Mouse (Mus musculus): ENCODE data around the gene Abtb1. TPM values are rescaled to one million over a fixed set of nuclear protein-coding genes. Genes with fewer than 3 reads are reported as not detected.
A peak's percentile ranks its signal among the peaks of the same experiment; 100 is the strongest.

The Abtb1 gene
- polyA plus RNA-seq, 2 experiments = 39.0 to 43.1 TPM

- Histone ChIP-seq H3K4me3 (ENCODE audit: insufficient read depth in 1 of 2, low read depth in 2 of 2, low read length in 2 of 2) (no peak overlapping the region), H3K4me2 (ENCODE audit: low read depth) (no peak overlapping the region), H3K9ac (replicated peaks) (no peak overlapping the region), H3K4me1 (replicated peaks; ENCODE audit: control insufficient read depth in 2 of 2, insufficient read depth in 2 of 2, low read length in 1 of 2) (peaks cover 33 to 35% of the 10 kb centered on the region in 2 experiments), H3K27ac (no peak overlapping the region), H3K36me3 (replicated peaks; ENCODE audit: control insufficient read depth, insufficient read depth, low read depth) (peaks cover 37% of the 10 kb centered on the region), H3K9me3 (ENCODE audit: control insufficient read depth, low read length) (no peaks in the 10 kb centered on the region), H3K27me3 (ENCODE audit: control insufficient read depth, insufficient read depth, low read length) (no peaks in the 10 kb centered on the region)
- no peak for TF ChIP-seq CTCF (IDR thresholded peaks at IDR 0.05; ENCODE audit: low read depth)
- TF ChIP-seq EP300 (IDR thresholded peaks at IDR 0.05; ENCODE audit: low read depth) = no peak
- ATAC-seq (ENCODE audit: insufficient read depth) (no peak), DNase-seq (ENCODE audit: low read depth in 3 of 3, low spot score in 3 of 3) (no peak)
- WGBS (ENCODE audit: insufficient replicate concordance) = 85% methylated on average over 12 of the region's 12 CpGs
Measured at GRCm38 (mm10) chr6:88837999-88838398, 3.8 kb downstream of the Abtb1 start.

- DNase-seq (ENCODE audit: low read depth in 3 of 3, low spot score in 3 of 3) = no peak
- H3K36me3 ChIP-seq (replicated peaks; ENCODE audit: control insufficient read depth, insufficient read depth, low read depth) = peaks cover 37% of the 10 kb centered on the region
- H3K27ac ChIP-seq = 0 out of 2 replicates have a peak overlapping the region, but pooled peaks have one; percentile 95
Measured at GRCm38 (mm10) chr6:88836178-88836819, 5.5 kb downstream of the Abtb1 start.

GRCm38 (mm10) chr6:88835047-88835446 is 6.7 kb downstream of the Abtb1 start:
- H3K27ac ChIP-seq = peak overlapping the region; percentile 95
- no peak for TF ChIP-seq EP300 (IDR thresholded peaks at IDR 0.05; ENCODE audit: low read depth)
- TF ChIP-seq CTCF (IDR thresholded peaks at IDR 0.05; ENCODE audit: low read depth) = 0 out of 2 replicates have a peak, but pooled peaks have one; percentile 1
- H3K9me3 ChIP-seq (ENCODE audit: control insufficient read depth, low read length) = no peaks in the 10 kb centered on the region
- peak; percentile 52 to 75 (median 67) for DNase-seq (ENCODE audit: low read depth in 3 of 3, low spot score in 3 of 3)
- peaks cover 33 to 36% of the 10 kb centered on the region in 2 experiments for H3K4me1 ChIP-seq (replicated peaks; ENCODE audit: control insufficient read depth in 2 of 2, insufficient read depth in 2 of 2, low read length in 1 of 2)
- peak overlapping the region; percentile 68 for H3K4me2 ChIP-seq (ENCODE audit: low read depth)
- peak overlapping the region; percentile 74 for H3K9ac ChIP-seq (replicated peaks)
- H3K27me3 ChIP-seq (ENCODE audit: control insufficient read depth, insufficient read depth, low read length) = no peaks in the 10 kb centered on the region
- ATAC-seq (ENCODE audit: insufficient read depth) = peak; percentile 82
- 23% methylated on average over 5 of the region's 5 CpGs for WGBS (ENCODE audit: insufficient replicate concordance)
- H3K36me3 ChIP-seq (replicated peaks; ENCODE audit: control insufficient read depth, insufficient read depth, low read depth) = peaks cover 37% of the 10 kb centered on the region
- H3K4me3 ChIP-seq (ENCODE audit: insufficient read depth in 1 of 2, low read depth in 2 of 2, low read length in 2 of 2) = peak overlapping the region in 1 of 2 experiments; percentile 14; a peak in 2 of 4 replicates

More at GRCm38 (mm10) chr6:88836178-88836819, 5.5 kb downstream of the Abtb1 start:
- TF ChIP-seq CTCF (IDR thresholded peaks at IDR 0.05; ENCODE audit: low read depth) (no peak), EP300 (IDR thresholded peaks at IDR 0.05; ENCODE audit: low read depth) (no peak)
- Histone ChIP-seq H3K9me3 (ENCODE audit: control insufficient read depth, low read length) (no peaks in the 10 kb centered on the region), H3K4me1 (replicated peaks; ENCODE audit: control insufficient read depth in 2 of 2, insufficient read depth in 2 of 2, low read length in 1 of 2) (peaks cover 37 to 41% of the 10 kb centered on the region in 2 experiments), H3K4me3 (ENCODE audit: insufficient read depth in 1 of 2, low read depth in 2 of 2, low read length in 2 of 2) (no peak overlapping the region), H3K27me3 (ENCODE audit: control insufficient read depth, insufficient read depth, low read length) (no peaks in the 10 kb centered on the region), H3K4me2 (ENCODE audit: low read depth) (no peak overlapping the region), H3K9ac (replicated peaks) (no peak overlapping the region; the same call in 1 of the 2 replicates)
- ATAC-seq (ENCODE audit: insufficient read depth) = no peak
- WGBS (ENCODE audit: insufficient replicate concordance) = 91% methylated on average over 28 of the region's 28 CpGs

- Histone ChIP-seq H3K4me3 (ENCODE audit: insufficient read depth in 1 of 2, low read depth in 2 of 2, low read length in 2 of 2) (no peak overlapping the region), H3K4me1 (replicated peaks; ENCODE audit: control insufficient read depth in 2 of 2, insufficient read depth in 2 of 2, low read length in 1 of 2) (peaks cover 33 to 36% of the 10 kb centered on the region in 2 experiments), H3K27me3 (ENCODE audit: control insufficient read depth, insufficient read depth, low read length) (no peaks in the 10 kb centered on the region), H3K4me2 (ENCODE audit: low read depth) (no peak overlapping the region), H3K36me3 (replicated peaks; ENCODE audit: control insufficient read depth, insufficient read depth, low read depth) (peaks cover 29% of the 10 kb centered on the region), H3K27ac (peak overlapping the region; percentile 95), H3K9ac (replicated peaks) (no peak overlapping the region), H3K9me3 (ENCODE audit: control insufficient read depth, low read length) (no peaks in the 10 kb centered on the region)
- ATAC-seq (ENCODE audit: insufficient read depth) (no peak), DNase-seq (ENCODE audit: low read depth in 3 of 3, low spot score in 3 of 3) (peak in 1 of 3 experiments; percentile 50)
- 79% methylated on average over 5 of the region's 5 CpGs for WGBS (ENCODE audit: insufficient replicate concordance)
- TF ChIP-seq EP300 (IDR thresholded peaks at IDR 0.05; ENCODE audit: low read depth) (no peak; the same call in 1 of the 2 replicates), CTCF (IDR thresholded peaks at IDR 0.05; ENCODE audit: low read depth) (no peak; the same call in 1 of the 2 replicates)
Measured at GRCm38 (mm10) chr6:88833340-88834140, 8.2 kb downstream of the Abtb1 start.

- peak in 2 of 3 experiments; percentile 29 to 41 for DNase-seq (ENCODE audit: low read depth in 3 of 3, low spot score in 3 of 3)
- Histone ChIP-seq H3K27ac (peak overlapping the region; percentile 95), H3K4me3 (ENCODE audit: insufficient read depth in 1 of 2, low read depth in 2 of 2, low read length in 2 of 2) (no peak overlapping the region), H3K9ac (replicated peaks) (no peak overlapping the region), H3K4me1 (replicated peaks; ENCODE audit: control insufficient read depth in 2 of 2, insufficient read depth in 2 of 2, low read length in 1 of 2) (peaks cover 33 to 36% of the 10 kb centered on the region in 2 experiments), H3K27me3 (ENCODE audit: control insufficient read depth, insufficient read depth, low read length) (no peaks in the 10 kb centered on the region), H3K36me3 (replicated peaks; ENCODE audit: control insufficient read depth, insufficient read depth, low read depth) (peaks cover 20% of the 10 kb centered on the region), H3K4me2 (ENCODE audit: low read depth) (no peak overlapping the region), H3K9me3 (ENCODE audit: control insufficient read depth, low read length) (no peaks in the 10 kb centered on the region)
- ATAC-seq (ENCODE audit: insufficient read depth) = peak; percentile 34; the same call in 1 of the 2 replicates
- TF ChIP-seq CTCF (IDR thresholded peaks at IDR 0.05; ENCODE audit: low read depth) = no peak
- TF ChIP-seq EP300 (IDR thresholded peaks at IDR 0.05; ENCODE audit: low read depth) = no peak
- 64% methylated on average over 5 of the region's 5 CpGs for WGBS (ENCODE audit: insufficient replicate concordance)
Measured at GRCm38 (mm10) chr6:88832663-88833062, 9.1 kb downstream of the Abtb1 start.
